Mouse (Mus musculus): Measurements from ENCODE around the gene Gm10337. TPM values are rescaled to one million over a fixed set of nuclear protein-coding genes. Genes with fewer than 3 reads are reported as not detected.

The Gm10337 gene
- not detected in 2 replicates for polyA plus RNA-seq (2015; fragmentation: Nextera tagmentation; extraction: Ambion mirVana)

GRCm38 (mm10) chr15:102503447-102503846, at the start of gene Gm10337:
Gene Gm10337 (plus strand): TSS chr15:102503722.

GRCm38 (mm10) chr15:102458904-102459317, 44.6 kb upstream of the Gm10337 start, which contains the start of gene Prr13:
Gene Prr13 (plus strand): TSS chr15:102459028.

GRCm38 (mm10) chr15:102470183-102470604, 33.3 kb upstream of the Gm10337 start, which contains the start of gene Pcbp2:
Gene Pcbp2 (plus strand): TSS chr15:102470539.

GRCm38 (mm10) chr15:102516728-102517404, 13.3 kb downstream of the Gm10337 start, which contains the start of gene Map3k12:
Gene Map3k12 (minus strand): TSS chr15:102517064.

GRCm38 (mm10) chr15:102517976-102518858, 14.7 kb downstream of the Gm10337 start, which contains the start of gene Tarbp2:
Gene Tarbp2 (plus strand): TSS chr15:102518192.

GRCm38 (mm10) chr15:102524892-102525485, 21.5 kb downstream of the Gm10337 start, which contains the start of gene Npff:
Gene Npff (minus strand): TSS chr15:102524942.

Other genes with a start within 250 kb of the Gm10337 start
- 27.1 and 28.4 TPM in 2 replicates for gene Rarg, start 246.2 kb upstream of the Gm10337 start, polyA plus RNA-seq (2015; fragmentation: Nextera tagmentation; extraction: Ambion mirVana)
- 0.07 TPM in 1 of 2 replicates, not detected in the other for gene Gm9918, start 233.2 kb upstream of the Gm10337 start, polyA plus RNA-seq (2015; fragmentation: Nextera tagmentation; extraction: Ambion mirVana)
- gene Mfsd5, start 224.3 kb upstream of the Gm10337 start, polyA plus RNA-seq (2015; fragmentation: Nextera tagmentation; extraction: Ambion mirVana) = 81.9 and 85.2 TPM in 2 replicates
- 4.2 and 5.0 TPM in 2 replicates for gene Espl1, start 207.5 kb upstream of the Gm10337 start, polyA plus RNA-seq (2015; fragmentation: Nextera tagmentation; extraction: Ambion mirVana)
- 296 and 317 TPM in 2 replicates for gene Pfdn5, start 177.6 kb upstream of the Gm10337 start, polyA plus RNA-seq (2015; fragmentation: Nextera tagmentation; extraction: Ambion mirVana)
- 46.2 and 48.2 TPM in 2 replicates for gene Myg1, start 172.0 kb upstream of the Gm10337 start, polyA plus RNA-seq (2015; fragmentation: Nextera tagmentation; extraction: Ambion mirVana)
- gene Aaas, start 153.0 kb upstream of the Gm10337 start, polyA plus RNA-seq (2015; fragmentation: Nextera tagmentation; extraction: Ambion mirVana) = 28.3 and 30.9 TPM in 2 replicates
- 0.24 TPM in 2 replicates for gene Sp7, start 136.5 kb upstream of the Gm10337 start, polyA plus RNA-seq (2015; fragmentation: Nextera tagmentation; extraction: Ambion mirVana)
- 4.4 and 4.8 TPM in 2 replicates for gene Sp1, start 97.6 kb upstream of the Gm10337 start, polyA plus RNA-seq (2015; fragmentation: Nextera tagmentation; extraction: Ambion mirVana)
- 0.27 and 0.63 TPM in 2 replicates for gene Amhr2, start 58.4 kb upstream of the Gm10337 start, polyA plus RNA-seq (2015; fragmentation: Nextera tagmentation; extraction: Ambion mirVana)
- gene Prr13, start 44.7 kb upstream of the Gm10337 start, polyA plus RNA-seq (2015; fragmentation: Nextera tagmentation; extraction: Ambion mirVana) = 111 and 151 TPM in 2 replicates
- 88.8 and 93.4 TPM in 2 replicates for gene Pcbp2, start 33.2 kb upstream of the Gm10337 start, polyA plus RNA-seq (2015; fragmentation: Nextera tagmentation; extraction: Ambion mirVana)
- 4.6 TPM in 2 replicates for gene Map3k12, start 13.3 kb downstream of the Gm10337 start, polyA plus RNA-seq (2015; fragmentation: Nextera tagmentation; extraction: Ambion mirVana)
- gene Tarbp2, start 14.5 kb downstream of the Gm10337 start, polyA plus RNA-seq (2015; fragmentation: Nextera tagmentation; extraction: Ambion mirVana) = 39.6 and 40.1 TPM in 2 replicates
- gene Npff, start 21.2 kb downstream of the Gm10337 start, polyA plus RNA-seq (2015; fragmentation: Nextera tagmentation; extraction: Ambion mirVana) = 1.4 and 1.7 TPM in 2 replicates
- gene Gm28047, start 121.3 kb downstream of the Gm10337 start, polyA plus RNA-seq (2015; fragmentation: Nextera tagmentation; extraction: Ambion mirVana) = 0.28 TPM in 1 of 2 replicates, not detected in the other
- 21.9 and 26.8 TPM in 2 replicates for gene Atf7, start 121.7 kb downstream of the Gm10337 start, polyA plus RNA-seq (2015; fragmentation: Nextera tagmentation; extraction: Ambion mirVana)
- gene Atp5g2, start 168.6 kb downstream of the Gm10337 start, polyA plus RNA-seq (2015; fragmentation: Nextera tagmentation; extraction: Ambion mirVana) = 66.5 and 82.5 TPM in 2 replicates
- gene Calcoco1, start 218.5 kb downstream of the Gm10337 start, polyA plus RNA-seq (2015; fragmentation: Nextera tagmentation; extraction: Ambion mirVana) = 41.5 and 45.0 TPM in 2 replicates

Data from urinary bladder, postnatal 0 days (tissue).